Mouse (Mus musculus): Measurements from ENCODE around the gene Tcp11l2. TPM values are rescaled to one million over a fixed set of nuclear protein-coding genes. Genes with fewer than 3 reads are reported as not detected.

Gene Tcp11l2
- polyA plus RNA-seq, 1 experiment from 2014 or later, result 36.2 TPM

GRCm38 (mm10) chr10:84657437-84658087, 81.1 kb downstream of the Tcp11l2 start:
- Histone ChIP-seq H3K9ac (ENCODE audit: low read length) (no peak overlapping the region), H3K4me1 (ENCODE audit: control insufficient read depth in 2 of 2, insufficient read depth in 2 of 2, low read length in 2 of 2) (peaks cover 0 to 9% of the 10 kb centered on the region in 2 experiments; a peak in 1 of 4 replicates), H3K9me3 (ENCODE audit: control insufficient read depth, low read length) (no peaks in the 10 kb centered on the region), H3K27me3 (ENCODE audit: control insufficient read depth, insufficient read depth, low read length) (no peaks in the 10 kb centered on the region), H3K36me3 (ENCODE audit: control insufficient read depth, insufficient read depth, low read length) (peaks cover 21% of the 10 kb centered on the region), H3K4me2 (ENCODE audit: low read length) (no peak overlapping the region), H3K4me3 (ENCODE audit: control insufficient read depth in 1 of 2, insufficient read depth in 1 of 2, low read depth in 1 of 2, low read length in 2 of 2) (no peak overlapping the region), H3K27ac (replicated peaks in 1 of 2; ENCODE audit: control insufficient read depth in 1 of 2, insufficient read depth in 1 of 2, low read depth in 2 of 2, low read length in 2 of 2) (0 out of 4 replicates have a peak overlapping the region, but pooled peaks of 1 of the 2 experiments have one; percentile 17)
- WGBS, result 40% methylated on average over 6 of the region's 6 CpGs
- ATAC-seq (ENCODE audit: insufficient number of reproducible peaks, insufficient read depth, low FRiP score, low read depth), result no peak

- H3K4me1 ChIP-seq (ENCODE audit: control insufficient read depth in 2 of 2, insufficient read depth in 2 of 2, low read length in 2 of 2), result peaks cover 0 to 9% of the 10 kb centered on the region in 2 experiments; a peak in 1 of 4 replicates
- H3K27ac ChIP-seq (replicated peaks in 1 of 2; ENCODE audit: control insufficient read depth in 1 of 2, insufficient read depth in 1 of 2, low read depth in 2 of 2, low read length in 2 of 2), result peak overlapping the region; percentile 17 to 19; a peak in 1 of 4 replicates
- no peak overlapping the region for H3K4me2 ChIP-seq (ENCODE audit: low read length)
- H3K36me3 ChIP-seq (ENCODE audit: control insufficient read depth, insufficient read depth, low read length), result peaks cover 13% of the 10 kb centered on the region
- H3K4me3 ChIP-seq (ENCODE audit: control insufficient read depth in 1 of 2, insufficient read depth in 1 of 2, low read depth in 1 of 2, low read length in 2 of 2), result no peak overlapping the region
- no peaks in the 10 kb centered on the region for H3K9me3 ChIP-seq (ENCODE audit: control insufficient read depth, low read length)
- WGBS, result 72% methylated on average over 18 of the region's 18 CpGs
- no peak for ATAC-seq (ENCODE audit: insufficient number of reproducible peaks, insufficient read depth, low FRiP score, low read depth)
- no peak overlapping the region for H3K9ac ChIP-seq (ENCODE audit: low read length)
- no peaks in the 10 kb centered on the region for H3K27me3 ChIP-seq (ENCODE audit: control insufficient read depth, insufficient read depth, low read length)
Measured at GRCm38 (mm10) chr10:84658088-84658848, 81.8 kb downstream of the Tcp11l2 start.

DNA sequence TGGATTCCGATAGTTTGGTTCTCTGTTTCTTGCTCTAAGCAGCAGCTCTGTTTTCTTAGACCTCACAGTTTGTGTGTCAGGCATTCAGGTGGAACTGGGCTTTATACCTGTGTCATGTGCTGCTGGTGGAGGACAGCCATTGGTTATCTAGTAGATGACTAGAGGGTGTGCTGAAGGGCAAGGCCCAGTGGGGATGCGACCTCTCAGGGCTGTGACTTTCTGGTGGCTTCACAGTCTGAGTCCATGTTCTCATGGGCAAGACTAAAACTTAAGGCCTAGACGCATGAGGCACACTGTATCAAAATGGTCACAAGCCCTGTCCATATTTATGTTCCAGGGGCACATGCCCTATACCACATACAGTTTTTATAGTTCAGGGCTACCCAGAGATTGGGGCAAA, 82.9 kb downstream of the Tcp11l2 start:
- Histone ChIP-seq H3K36me3 (ENCODE audit: control insufficient read depth, insufficient read depth, low read length) (peaks cover 22% of the 10 kb centered on the region), H3K4me2 (ENCODE audit: low read length) (no peak overlapping the region), H3K4me1 (ENCODE audit: control insufficient read depth in 2 of 2, insufficient read depth in 2 of 2, low read length in 2 of 2) (peaks cover 0 to 9% of the 10 kb centered on the region in 2 experiments; a peak in 1 of 4 replicates), H3K27me3 (ENCODE audit: control insufficient read depth, insufficient read depth, low read length) (no peaks in the 10 kb centered on the region), H3K27ac (replicated peaks in 1 of 2; ENCODE audit: control insufficient read depth in 1 of 2, insufficient read depth in 1 of 2, low read depth in 2 of 2, low read length in 2 of 2) (no peak overlapping the region), H3K4me3 (ENCODE audit: control insufficient read depth in 1 of 2, insufficient read depth in 1 of 2, low read depth in 1 of 2, low read length in 2 of 2) (no peak overlapping the region), H3K9me3 (ENCODE audit: control insufficient read depth, low read length) (no peaks in the 10 kb centered on the region), H3K9ac (ENCODE audit: low read length) (no peak overlapping the region)
- ATAC-seq (ENCODE audit: insufficient number of reproducible peaks, insufficient read depth, low FRiP score, low read depth), result no peak
- WGBS, result 89% methylated on average over 3 of the region's 3 CpGs

DNA sequence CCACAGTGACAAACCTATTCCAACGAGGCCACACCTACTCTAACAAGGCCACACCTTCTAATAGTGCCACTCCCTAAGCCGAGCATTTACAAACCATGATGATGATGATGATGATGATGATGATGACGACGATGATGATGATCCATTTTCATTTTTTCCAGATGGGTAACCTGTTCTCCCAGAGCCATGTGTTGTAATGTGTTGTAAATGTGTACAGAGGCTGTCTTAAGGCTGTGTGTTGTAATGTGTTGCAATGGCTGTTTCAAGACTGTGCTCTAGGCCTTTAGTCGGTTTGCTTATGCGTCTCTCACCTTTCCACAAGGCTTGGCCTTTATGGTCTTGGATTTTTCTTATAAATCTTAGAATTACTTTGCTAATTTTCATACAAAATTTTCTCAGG, 85.7 kb downstream of the Tcp11l2 start:
- peaks cover 22% of the 10 kb centered on the region for H3K36me3 ChIP-seq (ENCODE audit: control insufficient read depth, insufficient read depth, low read length)
- ATAC-seq (ENCODE audit: insufficient number of reproducible peaks, insufficient read depth, low FRiP score, low read depth), result no peak
- H3K4me2 ChIP-seq (ENCODE audit: low read length), result no peak overlapping the region
- H3K4me3 ChIP-seq (ENCODE audit: control insufficient read depth in 1 of 2, insufficient read depth in 1 of 2, low read depth in 1 of 2, low read length in 2 of 2), result no peak overlapping the region
- 90% methylated on average over 6 of the region's 6 CpGs for WGBS
- no peak overlapping the region for H3K27ac ChIP-seq (replicated peaks in 1 of 2; ENCODE audit: control insufficient read depth in 1 of 2, insufficient read depth in 1 of 2, low read depth in 2 of 2, low read length in 2 of 2)
- no peaks in the 10 kb centered on the region for H3K27me3 ChIP-seq (ENCODE audit: control insufficient read depth, insufficient read depth, low read length)
- no peak overlapping the region for H3K9ac ChIP-seq (ENCODE audit: low read length)
- H3K4me1 ChIP-seq (ENCODE audit: control insufficient read depth in 2 of 2, insufficient read depth in 2 of 2, low read length in 2 of 2), result peaks cover 2 to 5% of the 10 kb centered on the region in 2 experiments; a peak in 2 of 4 replicates
- no peaks in the 10 kb centered on the region for H3K9me3 ChIP-seq (ENCODE audit: control insufficient read depth, low read length)

Other genes starting within 250 kb of the Tcp11l2 start
- 2.6 and 3.4 TPM in 2 replicates for gene Nuak1, start 136.0 kb upstream of the Tcp11l2 start, polyA plus RNA-seq (2014; fragmentation: Nextera tagmentation; extraction: Ambion mirVana)
- gene Ckap4, start 42.6 kb upstream of the Tcp11l2 start, polyA plus RNA-seq (2014; fragmentation: Nextera tagmentation; extraction: Ambion mirVana), result 106 and 116 TPM in 2 replicates
- 12.4 and 12.9 TPM in 2 replicates for gene Polr3b, start 45.7 kb downstream of the Tcp11l2 start, polyA plus RNA-seq (2014; fragmentation: Nextera tagmentation; extraction: Ambion mirVana)
- gene Rfx4, start 179.4 kb downstream of the Tcp11l2 start, polyA plus RNA-seq (2014; fragmentation: Nextera tagmentation; extraction: Ambion mirVana), result not detected in 2 replicates